Mouse (Mus musculus): ENCODE data around the gene Gm49392. TPM values are rescaled to one million over a fixed set of nuclear protein-coding genes. Genes with fewer than 3 reads are reported as not detected.

Gene Gm49392
- under 1 TPM in 1 of 2 experiments, not detected in 1; 0.47 TPM for total RNA-seq (2023)

DNA sequence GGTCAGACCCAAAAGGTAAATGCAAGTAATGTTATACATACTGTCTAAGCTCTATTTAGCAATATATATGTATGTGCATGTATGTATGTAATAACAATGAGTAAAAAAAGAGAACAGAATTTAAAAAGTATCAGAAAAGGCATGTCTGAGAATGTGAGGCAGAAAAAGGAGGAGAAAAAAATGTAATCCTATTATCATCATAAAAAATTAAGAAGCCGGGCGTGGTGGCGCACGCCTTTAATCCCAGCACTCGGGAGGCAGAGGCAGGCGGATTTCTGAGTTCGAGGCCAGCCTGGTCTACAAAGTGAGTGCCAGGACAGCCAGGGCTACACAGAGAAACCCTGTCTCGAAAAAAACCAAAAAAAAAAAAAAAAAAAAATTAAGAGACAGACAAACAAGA lies at the start of gene Gm49392:
Gene Gm49392 (minus strand): TSS at position 101 of the 400 bp plus-strand sequence.

DNA sequence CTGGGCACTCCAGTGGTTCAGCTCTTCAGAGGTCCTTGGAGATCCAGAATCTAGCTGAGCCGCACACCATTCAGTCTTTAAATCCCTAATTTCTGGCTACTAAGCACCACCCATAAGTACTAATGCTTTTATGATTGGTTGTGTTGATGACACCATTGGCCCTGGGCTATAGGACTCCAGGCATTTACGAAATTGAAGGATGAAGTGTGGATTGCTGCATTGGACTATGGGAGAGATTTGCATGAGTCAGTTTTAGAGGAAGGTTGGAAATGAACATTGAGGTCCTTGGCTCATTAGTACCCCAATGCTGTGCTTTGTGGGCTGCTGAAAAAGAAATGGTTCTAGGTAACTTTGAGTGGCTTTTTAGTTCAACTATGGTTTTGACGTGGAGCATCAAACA lies 45.2 kb upstream of the Gm49392 start, which contains the start of gene Tpbpa:
Gene Tpbpa (minus strand): TSS at position 101 of the 400 bp plus-strand sequence.

DNA sequence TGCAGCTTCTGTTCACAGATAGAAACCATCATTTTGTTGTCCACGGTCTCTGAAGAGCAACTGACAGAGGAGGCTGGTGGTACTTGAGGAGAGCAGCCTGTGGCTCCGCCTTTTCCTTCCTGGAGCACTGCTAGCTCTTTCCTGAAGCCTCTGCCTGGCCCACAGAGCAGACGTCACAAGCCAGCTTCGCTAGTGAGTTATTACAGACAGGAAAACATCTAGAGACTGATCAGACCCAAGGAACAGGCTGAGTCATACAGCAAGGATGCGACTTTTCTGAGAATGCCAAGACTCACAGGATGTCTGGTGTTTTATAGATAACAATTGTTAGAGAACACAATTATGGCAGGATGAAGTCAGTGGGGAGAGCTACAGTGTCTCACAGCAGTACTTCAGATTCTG lies 39.8 kb upstream of the Gm49392 start, which contains the start of the genes Gm49391 and Ctla2a:
Gene Gm49391 (minus strand): TSS at position 72 of the 402 bp plus-strand sequence.
Gene Ctla2a (minus strand): TSS at position 126 of the 402 bp plus-strand sequence.

DNA sequence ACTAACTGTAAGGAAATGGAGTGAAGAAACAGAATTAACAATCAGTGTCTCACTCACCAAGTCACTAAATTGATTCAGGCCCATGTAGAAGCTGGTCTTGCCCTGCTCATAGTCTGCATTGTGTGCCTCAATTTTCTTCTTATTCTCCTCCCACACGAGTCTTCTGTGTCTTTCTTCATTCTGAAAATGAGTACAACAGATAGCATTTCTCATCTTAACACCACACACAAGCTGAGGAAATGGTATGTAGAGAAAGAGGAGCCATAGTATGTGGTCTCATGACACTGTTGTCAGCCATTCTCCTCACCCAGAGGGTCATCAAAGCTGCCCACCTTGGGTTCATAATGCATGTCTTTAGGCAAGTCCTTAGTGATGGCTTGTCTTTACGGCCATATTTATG lies 38.8 kb upstream of the Gm49392 start, which contains the start of gene Gm49393:
Gene Gm49393 (minus strand): TSS at position 101 of the 400 bp plus-strand sequence.

DNA sequence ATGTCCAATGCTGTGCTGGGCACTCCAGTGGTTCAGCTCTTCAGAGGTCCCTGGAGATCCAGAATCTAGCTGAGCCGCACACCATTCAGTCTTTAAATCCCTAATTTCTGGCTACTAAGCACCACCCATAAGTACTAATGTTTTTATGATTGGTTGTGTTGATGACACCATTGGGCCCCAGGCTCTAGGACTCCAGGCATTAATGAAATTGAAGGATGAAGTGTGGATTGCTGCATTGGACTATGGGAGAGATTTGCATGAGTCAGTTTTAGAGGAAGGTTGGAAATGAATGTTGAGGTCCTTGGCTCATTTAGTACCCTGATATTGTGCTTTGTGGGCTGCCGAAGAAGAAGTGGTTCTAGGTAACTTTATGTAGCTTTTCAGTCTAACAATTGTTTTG lies 8.1 kb upstream of the Gm49392 start, which contains the start of gene Tpbpb:
Gene Tpbpb (minus strand): TSS at position 101 of the 400 bp plus-strand sequence.

DNA sequence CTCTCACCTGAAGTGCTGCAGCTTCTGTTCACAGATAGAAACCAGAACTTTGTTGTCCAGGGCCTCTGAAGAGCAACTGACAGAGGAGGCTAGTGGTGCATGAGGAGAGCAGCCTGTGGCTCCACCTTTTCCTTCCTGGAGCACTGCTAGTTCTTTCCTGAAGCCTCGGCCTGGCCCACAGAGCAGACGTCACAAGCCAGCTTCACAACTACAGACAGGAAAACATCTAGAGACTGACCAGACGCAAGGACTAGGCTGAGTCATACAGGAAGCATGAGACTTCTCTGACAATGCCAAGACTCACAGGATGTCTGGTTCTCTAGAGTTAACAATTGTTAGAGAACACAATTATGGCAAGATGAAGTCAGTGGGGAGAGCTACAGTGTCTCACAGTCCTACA lies 634 bp upstream of the Gm49392 start, which contains the start of gene Ctla2b:
Gene Ctla2b (minus strand): TSS at position 120 of the 400 bp plus-strand sequence.

DNA sequence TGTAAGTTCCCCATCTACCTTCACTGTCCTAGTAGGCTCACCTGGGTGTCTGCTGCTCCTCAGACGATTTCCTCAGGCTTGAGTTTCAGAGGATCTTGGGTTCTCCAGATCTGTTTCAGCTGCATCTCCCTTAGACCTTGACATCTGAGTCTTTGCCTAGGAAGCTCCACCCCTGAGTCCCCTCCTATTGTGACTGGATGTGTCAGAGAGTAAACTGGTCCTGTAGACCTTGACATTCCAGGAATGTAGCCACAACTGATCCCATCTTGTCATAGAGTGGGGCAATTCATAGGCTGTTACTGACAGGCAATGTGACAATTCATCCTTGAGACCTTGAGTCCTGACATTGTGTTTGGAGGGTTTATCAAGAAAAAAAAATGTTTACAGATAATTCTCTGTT lies 32.4 kb downstream of the Gm49392 start, which contains the start of gene 4930486L24Rik:
Gene 4930486L24Rik (minus strand): TSS at position 195 of the 400 bp plus-strand sequence.

DNA sequence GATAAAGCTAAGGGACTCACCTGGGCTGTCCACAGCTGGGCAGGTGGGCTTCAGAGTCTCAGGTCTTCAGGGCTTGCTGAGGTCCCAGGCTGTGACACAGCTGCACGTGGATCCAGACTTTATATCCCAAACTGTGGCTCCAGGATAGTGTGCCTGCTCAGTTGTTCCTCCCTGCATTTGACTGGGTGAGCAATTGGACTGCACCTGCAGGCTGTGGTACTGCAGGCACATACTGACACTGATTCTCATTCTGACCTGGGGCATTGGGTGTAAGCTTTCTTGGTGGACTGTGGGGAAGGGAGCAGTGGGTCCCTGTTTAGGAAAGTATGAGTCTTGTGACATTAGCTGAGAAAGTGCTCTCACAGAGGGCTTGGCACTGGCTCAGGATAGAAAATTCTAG lies 93.9 kb downstream of the Gm49392 start, which contains the start of gene Ctsll3:
Gene Ctsll3 (minus strand): TSS at position 101 of the 400 bp plus-strand sequence.

Other genes starting within 250 kb of the Gm49392 start
- not detected for gene BC051665, start 110.5 kb downstream of the Gm49392 start, total RNA-seq (2023)
- not detected for gene Ctsll3, start 94.0 kb downstream of the Gm49392 start, total RNA-seq (2023)
- gene 4930486L24Rik, start 32.4 kb downstream of the Gm49392 start, total RNA-seq (2023): 1 to 10 TPM; 4.9 to 5.2 TPM
- 1 to 10 TPM; 7.8 to 9.0 TPM for gene Ctla2b, start 553 bp upstream of the Gm49392 start, total RNA-seq (2023)
- not detected for gene Tpbpb, start 8.0 kb upstream of the Gm49392 start, total RNA-seq (2023)
- gene Gm49393, start 38.7 kb upstream of the Gm49392 start, total RNA-seq (2023): not detected
- gene Gm49391, start 39.7 kb upstream of the Gm49392 start, total RNA-seq (2023): not detected
- 10 to 100 TPM; 21.8 to 24.4 TPM for gene Ctla2a, start 39.7 kb upstream of the Gm49392 start, total RNA-seq (2023)
- not detected for gene Tpbpa, start 45.1 kb upstream of the Gm49392 start, total RNA-seq (2023)
- not detected for gene Ctsj, start 109.1 kb upstream of the Gm49392 start, total RNA-seq (2023)
- not detected for gene Ctsq, start 143.7 kb upstream of the Gm49392 start, total RNA-seq (2023)

All from T-cell, adult 66 days (primary cell).